Mouse (Mus musculus): ENCODE results near the gene Gm20661.

DNA sequence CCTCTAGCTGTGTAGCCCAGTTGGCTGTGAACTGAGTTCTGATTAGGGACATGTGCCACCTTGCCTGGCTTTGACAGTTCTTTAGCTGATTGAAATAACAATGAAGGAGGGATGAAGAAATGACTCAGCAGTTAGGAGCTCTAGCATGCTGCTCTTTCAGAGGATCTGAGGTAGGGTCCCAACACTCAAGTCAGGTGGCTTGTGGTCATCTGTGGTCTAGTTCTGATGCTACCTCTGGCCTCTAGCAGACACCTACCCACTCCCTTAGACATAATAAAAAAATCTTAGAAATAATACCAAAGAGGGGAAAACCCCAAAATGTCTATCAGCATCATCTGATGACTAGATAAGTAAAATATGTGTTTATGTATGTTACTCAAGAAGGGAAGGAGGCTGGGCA lies 27.5 kb downstream of the Gm20661 start:
- TF ChIP-seq CTCF (IDR thresholded peaks at IDR 0.05) = no peak
- TF ChIP-seq POLR2A (IDR thresholded peaks at IDR 0.05; ENCODE audit: insufficient read depth, low read depth, low read length) = no peak
- no peak for TF ChIP-seq EP300 (IDR thresholded peaks at IDR 0.05; ENCODE audit: insufficient read depth, low read depth, low read length)

Data from heart, adult 2 months (tissue).